Mouse (Mus musculus) CD4-positive, CD25-positive, alpha-beta regulatory T cell, adult 9 weeks (primary cell): ENCODE data around the gene Pdlim7. TPM values are rescaled to one million over a fixed set of nuclear protein-coding genes. Genes with fewer than 3 reads are reported as not detected.

Experiments
- polyA plus RNA-seq: library from polyadenylated mRNA; unstranded; fragments of 100-300 nt; shearing (Covaris generic); gene quantifications from one replicate; pipeline ENCODE4 v1.2.1, GENCODE M21; 2017

The Pdlim7 gene
- 16.3 TPM for polyA plus RNA-seq

DNA sequence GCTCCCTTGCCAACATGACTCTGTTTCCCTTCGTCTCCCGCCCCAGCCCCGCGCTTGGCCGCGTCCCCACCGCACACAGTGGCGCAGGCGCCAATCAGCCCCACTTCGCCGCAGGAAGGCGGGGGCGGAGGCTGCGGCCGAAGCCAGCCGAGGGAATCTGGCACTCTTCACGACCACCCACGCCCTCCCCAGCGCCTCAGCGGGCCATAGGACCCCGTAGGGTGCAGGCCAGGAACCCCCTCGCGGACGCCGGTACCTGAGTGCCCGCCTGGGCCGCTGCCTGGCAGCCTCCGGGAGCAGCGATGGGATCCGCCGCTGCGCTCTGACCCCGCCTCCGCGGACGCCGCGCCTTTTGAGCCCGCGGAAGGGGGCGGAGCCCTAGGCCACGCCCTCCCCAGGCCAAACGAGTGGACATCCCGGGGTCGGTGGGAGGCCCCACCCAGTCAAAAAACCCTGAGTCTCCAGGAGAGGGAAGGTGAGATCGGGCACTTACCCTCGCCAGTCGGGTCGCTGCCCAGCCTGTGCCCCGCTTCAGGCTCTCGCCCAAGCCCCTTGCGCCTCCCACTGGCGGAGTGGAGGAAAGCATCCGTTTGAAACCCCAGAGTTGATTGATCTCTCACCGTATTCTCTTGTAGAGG lies at the start of gene Pdlim7:
Pdlim7 (minus strand) TSS at position 566 of the 638 bp plus-strand sequence.

DNA sequence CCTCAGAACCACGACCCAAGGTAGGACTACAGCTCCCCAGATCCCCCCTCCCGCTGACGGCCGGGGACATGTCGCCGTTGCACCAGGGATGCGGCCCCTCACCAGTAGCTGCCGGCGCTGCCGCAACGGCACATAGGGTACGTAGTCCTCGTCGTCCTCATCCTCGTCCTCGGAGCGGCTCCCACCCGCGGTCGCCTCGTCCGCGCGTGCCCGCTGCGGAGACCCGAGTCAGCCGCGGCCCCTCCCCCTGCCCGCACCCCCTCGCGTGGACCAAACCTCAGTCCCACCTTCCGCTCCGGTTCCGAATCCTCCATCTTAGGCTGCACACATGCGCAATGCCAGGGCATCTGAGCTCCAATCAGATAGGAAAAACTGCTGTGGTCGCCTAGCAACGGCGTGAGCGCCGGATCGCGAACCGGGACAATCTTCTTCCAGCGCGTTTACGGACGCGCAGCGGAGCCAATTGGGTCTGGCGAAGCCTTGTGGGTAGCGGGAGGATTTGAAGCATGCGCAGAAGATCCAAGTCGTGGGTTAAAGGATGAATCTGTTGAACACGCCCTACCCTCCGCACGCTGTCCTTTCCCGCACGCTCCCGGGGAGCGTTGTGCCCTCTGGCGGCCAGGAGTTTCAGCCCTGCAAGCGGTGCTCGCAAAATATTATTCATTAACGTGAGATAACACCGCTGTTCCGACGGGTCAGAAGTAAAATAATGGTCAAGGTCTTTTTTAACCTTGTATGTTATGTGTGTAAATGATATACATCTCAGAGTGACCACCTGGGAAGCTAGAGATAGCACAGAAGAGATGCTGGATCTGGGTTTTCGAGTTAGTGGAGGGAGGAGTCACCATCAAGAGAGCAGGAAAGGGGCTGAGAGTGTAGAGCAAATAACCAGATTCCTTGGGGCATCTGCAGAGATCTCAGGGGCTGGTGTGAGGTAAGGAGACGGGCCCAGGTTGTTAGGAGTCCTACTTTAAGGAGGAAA lies 23.0 kb upstream of the Pdlim7 start, which contains the start of gene Ddx41:
Ddx41 (minus strand) TSS at position 465 of the 982 bp plus-strand sequence.

DNA sequence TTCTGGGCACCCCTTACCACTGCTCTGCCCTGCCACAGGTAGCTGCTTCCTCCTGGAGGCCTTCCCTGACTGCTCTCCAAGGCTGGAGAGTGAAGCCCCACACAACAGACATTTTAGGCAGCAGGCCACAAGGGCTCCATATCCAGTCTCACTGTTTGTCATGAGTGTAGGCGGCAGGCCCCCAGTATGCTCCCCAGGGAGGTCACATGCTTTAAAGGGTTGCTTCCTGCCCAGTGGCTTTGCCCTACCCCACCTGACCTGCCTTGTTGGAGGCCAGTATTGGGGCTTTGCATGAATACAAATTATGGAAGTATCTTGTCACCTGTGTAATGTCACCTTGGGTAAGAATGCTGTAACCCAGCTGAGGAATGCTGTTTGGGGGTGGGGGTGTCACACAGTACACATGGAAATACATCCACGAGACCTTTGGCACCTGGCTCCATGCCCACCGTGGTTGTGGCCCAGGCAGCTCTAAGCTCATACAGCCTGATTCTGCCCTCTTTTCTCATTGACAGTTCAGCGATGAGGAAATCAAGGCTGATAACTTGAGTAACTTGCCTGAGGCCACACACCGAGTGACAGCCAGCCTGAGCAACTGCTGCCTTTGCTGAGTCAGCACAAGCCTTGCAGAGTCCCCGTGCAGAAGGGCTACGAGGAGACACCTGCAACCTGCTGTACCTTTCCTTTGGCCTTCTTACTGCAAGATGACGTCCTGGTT lies 15.9 kb upstream of the Pdlim7 start, which contains the start of gene Dok3:
Dok3 (minus strand) TSS at position 99 of the 718 bp plus-strand sequence.

GRCm38 (mm10) chr13:55487578-55488498 lies 25.6 kb downstream of the Pdlim7 start, which contains the start of gene Dbn1:
Dbn1 (minus strand) TSS chr13:55488111.

GRCm38 (mm10) chr13:55464027-55464884 lies 49.2 kb downstream of the Pdlim7 start, which contains the start of gene Prr7:
Prr7 (plus strand) TSS chr13:55464267.

Other genes with a start within 250 kb of the Pdlim7 start
- 473 TPM for gene Prelid1, start 193.2 kb downstream of the Pdlim7 start, polyA plus RNA-seq
- gene Rab24, start 191.7 kb downstream of the Pdlim7 start, polyA plus RNA-seq: 12.5 TPM
- 3.9 TPM for gene Mxd3, start 183.9 kb downstream of the Pdlim7 start, polyA plus RNA-seq
- gene Lman2, start 150.9 kb downstream of the Pdlim7 start, polyA plus RNA-seq: 192 TPM
- gene Rgs14, start 143.9 kb downstream of the Pdlim7 start, polyA plus RNA-seq: 159 TPM
- gene Slc34a1, start 115.5 kb downstream of the Pdlim7 start, polyA plus RNA-seq: not detected
- not detected for gene Pfn3, start 98.4 kb downstream of the Pdlim7 start, polyA plus RNA-seq
- 0.41 TPM for gene F12, start 86.9 kb downstream of the Pdlim7 start, polyA plus RNA-seq
- gene Grk6, start 68.6 kb downstream of the Pdlim7 start, polyA plus RNA-seq: 21.6 TPM
- gene Prr7, start 49.4 kb downstream of the Pdlim7 start, polyA plus RNA-seq: 0.27 TPM
- not detected for gene Dbn1, start 25.6 kb downstream of the Pdlim7 start, polyA plus RNA-seq
- gene Dok3, start 15.6 kb upstream of the Pdlim7 start, polyA plus RNA-seq: 2.0 TPM
- 86.5 TPM for gene Ddx41, start 23.0 kb upstream of the Pdlim7 start, polyA plus RNA-seq
- gene Fam193b, start 57.4 kb upstream of the Pdlim7 start, polyA plus RNA-seq: 24.6 TPM
- 347 TPM for gene Tmed9, start 60.1 kb upstream of the Pdlim7 start, polyA plus RNA-seq
- 46.3 TPM for gene B4galt7, start 86.2 kb upstream of the Pdlim7 start, polyA plus RNA-seq
- 42.0 TPM for gene Caml, start 109.3 kb upstream of the Pdlim7 start, polyA plus RNA-seq
- 87.5 TPM for gene Ddx46, start 121.4 kb upstream of the Pdlim7 start, polyA plus RNA-seq
- 8.5 TPM for gene B230219D22Rik, start 179.4 kb upstream of the Pdlim7 start, polyA plus RNA-seq
- 69.1 TPM for gene Txndc15, start 201.0 kb upstream of the Pdlim7 start, polyA plus RNA-seq
- gene Pcbd2, start 213.7 kb upstream of the Pdlim7 start, polyA plus RNA-seq: 7.5 TPM